Mouse (Mus musculus): ENCODE data around the gene Krt27.
A peak's percentile ranks its signal among the peaks of the same experiment; 100 is the strongest.

The Krt27 gene

GRCm38 (mm10) chr11:99322851-99323250 is 28.1 kb downstream of the Krt27 start, which contains the start of gene Krt25:
Gene Krt25 (minus strand): TSS chr11:99322951.
- DNase-seq (ENCODE audit: low spot score), result no peak

- no peak for DNase-seq (ENCODE audit: low spot score)
Observed at GRCm38 (mm10) chr11:99321094-99321493, 29.8 kb downstream of the Krt27 start.

- DNase-seq (ENCODE audit: low spot score), result no peak
Observed at GRCm38 (mm10) chr11:99319127-99319526, 31.8 kb downstream of the Krt27 start.

- no peak for DNase-seq (ENCODE audit: low spot score)
Observed at GRCm38 (mm10) chr11:99316543-99316942, 34.4 kb downstream of the Krt27 start.

- no peak for DNase-seq (ENCODE audit: low spot score)
Observed at GRCm38 (mm10) chr11:99314594-99314993, 36.3 kb downstream of the Krt27 start.

DNA sequence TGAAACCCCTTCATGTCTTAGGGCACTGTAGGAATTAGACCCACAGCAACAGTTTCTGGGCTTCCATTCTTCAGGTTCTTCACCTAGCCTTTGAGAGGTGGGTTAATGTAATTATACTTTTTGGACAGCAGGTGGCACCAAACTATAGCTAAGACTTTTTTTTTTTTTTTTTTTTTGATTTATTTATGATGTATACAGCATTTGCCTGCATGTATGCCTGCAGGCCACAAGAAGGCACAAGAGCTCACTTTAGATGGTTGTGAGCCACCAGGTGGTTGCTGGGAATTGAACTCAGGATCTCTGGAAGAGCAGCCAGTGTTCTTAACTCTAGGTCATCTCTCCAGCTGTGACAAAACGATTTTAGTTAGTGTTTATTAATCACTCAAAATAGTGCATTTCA is 40.0 kb downstream of the Krt27 start:
- no peak for DNase-seq (ENCODE audit: low spot score)

- DNase-seq (ENCODE audit: low spot score), result peak; percentile 48
Observed at GRCm38 (mm10) chr11:99307579-99307978, 43.3 kb downstream of the Krt27 start.
